Mouse (Mus musculus) Muller cell, postnatal 12 days (primary cell): Measurements from ENCODE around the gene Nol9.
A peak's percentile ranks its signal among the peaks of the same experiment; 100 is the strongest.

Experiments used
- DNase-seq: peaks from one replicate; pipeline ENCODE4 v3.0.0-alpha.2; 2015; ENCODE audit errors: inconsistent ontology term

The Nol9 gene

GRCm38 (mm10) chr4:152038985-152039830 is at the start of gene Nol9:
TSS of gene Nol9 (plus strand) at chr4:152039321.
- DNase-seq = peak; percentile 93

DNA sequence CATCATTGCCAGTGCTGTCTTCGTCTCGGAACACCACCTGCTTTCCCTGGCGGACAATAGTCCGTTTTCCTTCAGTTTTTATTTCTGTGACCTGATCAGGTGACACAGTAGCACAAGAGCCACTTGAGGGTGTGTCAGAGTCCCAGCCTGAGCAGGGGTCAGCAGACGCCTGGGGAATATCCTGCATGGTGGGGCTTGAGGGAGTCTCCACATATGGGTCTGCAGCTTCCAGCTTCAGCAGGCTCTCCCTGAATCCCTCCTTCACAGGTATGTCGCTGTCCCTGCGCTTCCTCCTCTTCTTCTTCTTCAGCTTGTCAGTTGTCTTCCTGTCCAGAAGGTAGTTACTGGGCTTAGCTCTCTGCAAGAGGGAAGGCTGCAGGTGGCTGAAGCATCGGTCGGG is 47.0 kb upstream of the Nol9 start:
- no peak for DNase-seq

GRCm38 (mm10) chr4:151993035-151993434 is 46.1 kb upstream of the Nol9 start:
- no peak for DNase-seq

DNA sequence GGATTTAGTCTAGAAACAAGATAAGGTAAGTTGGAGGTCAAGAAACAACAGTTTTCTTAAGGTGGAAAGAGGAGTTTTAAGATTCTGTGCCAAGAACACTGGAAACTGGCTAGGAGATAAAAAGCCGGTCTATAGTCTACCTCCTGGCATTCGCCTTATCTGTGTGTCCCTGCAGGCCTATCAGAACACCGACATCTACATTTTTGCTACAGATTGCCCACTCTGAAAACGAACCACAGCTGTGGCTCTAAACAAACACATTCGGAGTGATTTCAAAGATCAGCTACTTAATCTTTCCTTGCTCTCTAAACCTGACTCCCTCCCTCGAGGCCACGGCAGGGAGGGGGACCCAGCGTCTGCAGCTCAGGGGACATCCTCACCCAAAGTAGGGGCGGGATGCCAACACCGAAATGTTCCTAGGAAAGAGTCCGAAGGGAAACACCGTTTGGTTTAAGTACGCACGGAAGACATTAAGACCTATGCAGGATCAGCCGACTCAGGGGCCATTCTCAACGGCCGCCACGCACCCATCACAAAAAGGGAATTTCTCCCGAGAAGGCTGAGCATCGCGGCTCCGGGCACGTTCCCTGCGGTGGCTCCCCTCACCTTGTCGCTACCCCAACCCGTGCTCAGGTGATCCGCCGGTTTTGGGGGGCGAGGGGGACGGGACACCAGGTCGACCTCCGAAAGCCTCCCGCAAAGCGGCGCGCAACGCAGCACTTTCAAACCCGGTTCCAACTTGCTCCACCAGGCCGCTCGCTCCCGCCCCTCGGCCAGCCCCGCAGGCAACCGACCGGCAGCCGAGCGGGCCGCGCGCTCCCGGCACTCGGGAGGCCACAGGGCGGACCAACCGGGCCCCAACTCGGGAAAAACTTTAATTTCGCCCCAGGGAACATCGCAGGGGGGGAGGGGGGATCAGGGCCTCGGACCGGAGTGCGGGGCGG is 44.6 kb upstream of the Nol9 start:
- DNase-seq = peak; percentile 52

- DNase-seq = no peak
Measured at GRCm38 (mm10) chr4:151995371-151996172, 43.5 kb upstream of the Nol9 start.

GRCm38 (mm10) chr4:151996173-151996950 is 42.8 kb upstream of the Nol9 start, which contains the start of gene Phf13:
TSS of gene Phf13 (minus strand) at chr4:151996258.
- DNase-seq = peak; percentile 99

DNA sequence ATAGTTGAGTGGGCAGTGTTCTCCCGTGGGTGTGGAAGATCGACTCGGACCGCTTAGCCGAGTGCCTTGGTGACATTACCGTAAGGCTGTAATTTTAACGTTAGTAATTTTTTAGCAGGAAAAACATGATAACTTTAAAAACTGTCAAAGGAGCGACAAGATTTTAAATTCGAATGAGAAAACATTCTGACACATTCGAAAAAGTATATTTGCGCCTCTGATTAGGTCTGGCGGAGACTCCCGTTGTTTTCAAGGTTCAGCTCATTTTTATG is 42.2 kb upstream of the Nol9 start:
- DNase-seq = no peak

GRCm38 (mm10) chr4:151997701-151998100 is 41.4 kb upstream of the Nol9 start:
- no peak for DNase-seq

DNA sequence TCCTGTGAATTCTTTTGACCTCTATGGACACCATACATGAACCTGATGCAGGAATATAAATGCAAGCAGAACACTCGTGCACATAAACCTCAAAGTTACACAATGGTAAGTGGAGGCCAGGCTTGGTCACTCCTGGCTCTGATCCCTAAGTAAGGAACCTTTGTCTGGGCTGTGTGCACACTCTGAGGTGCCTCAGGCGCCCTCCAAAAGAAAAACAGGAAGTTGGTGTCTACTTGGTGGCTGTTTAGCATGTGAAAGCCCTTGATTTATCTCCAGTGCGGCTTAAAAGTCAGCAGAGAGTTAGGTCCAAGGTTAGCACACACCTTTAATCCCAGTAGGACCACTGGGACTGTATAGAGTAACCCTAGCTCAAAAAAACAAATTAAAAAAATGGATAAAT is 39.6 kb upstream of the Nol9 start:
- no peak for DNase-seq

GRCm38 (mm10) chr4:152000906-152001305 is 38.2 kb upstream of the Nol9 start:
- no peak for DNase-seq

GRCm38 (mm10) chr4:152001335-152001734 is 37.8 kb upstream of the Nol9 start:
- DNase-seq = no peak

DNA sequence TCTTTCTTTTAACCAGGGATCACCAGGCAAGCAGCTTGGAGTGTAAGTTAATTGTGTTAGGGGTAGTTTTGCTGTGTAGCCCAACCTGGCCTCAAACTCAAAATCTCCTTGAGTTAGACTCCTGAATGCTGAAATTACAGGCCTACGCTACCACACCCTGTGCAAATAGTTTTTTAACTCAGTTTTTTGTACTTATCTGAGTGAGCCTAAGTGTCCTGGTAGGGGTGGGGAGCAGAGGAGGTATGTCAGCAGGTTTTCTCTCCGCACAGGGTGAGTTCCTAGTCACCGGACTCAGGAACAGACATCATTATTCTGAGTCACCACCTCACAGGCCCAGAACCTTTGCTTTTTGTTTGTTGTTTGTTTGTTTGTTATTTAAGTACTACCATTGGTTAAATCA is 37.1 kb upstream of the Nol9 start:
- DNase-seq = no peak

DNA sequence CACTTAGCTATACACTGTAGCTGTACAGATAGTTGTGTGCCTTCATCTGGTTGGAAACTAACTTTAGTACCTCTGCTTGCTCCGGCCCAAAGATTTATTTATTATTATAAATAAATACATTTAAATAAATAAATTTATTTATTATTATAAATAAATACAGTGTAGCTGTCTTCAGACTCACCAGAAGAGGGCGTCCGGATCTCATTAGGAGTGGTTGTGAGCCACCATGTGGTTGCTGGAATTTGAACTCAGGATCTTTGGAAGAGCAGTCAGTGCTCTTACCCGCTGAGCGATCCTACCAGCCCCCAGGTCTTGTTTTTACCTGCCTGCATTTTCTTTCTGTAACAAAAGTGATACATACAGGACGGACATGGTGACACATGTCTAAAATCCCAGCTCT is 33.0 kb upstream of the Nol9 start:
- DNase-seq = no peak

GRCm38 (mm10) chr4:152006812-152007211 is 32.3 kb upstream of the Nol9 start:
- no peak for DNase-seq

DNA sequence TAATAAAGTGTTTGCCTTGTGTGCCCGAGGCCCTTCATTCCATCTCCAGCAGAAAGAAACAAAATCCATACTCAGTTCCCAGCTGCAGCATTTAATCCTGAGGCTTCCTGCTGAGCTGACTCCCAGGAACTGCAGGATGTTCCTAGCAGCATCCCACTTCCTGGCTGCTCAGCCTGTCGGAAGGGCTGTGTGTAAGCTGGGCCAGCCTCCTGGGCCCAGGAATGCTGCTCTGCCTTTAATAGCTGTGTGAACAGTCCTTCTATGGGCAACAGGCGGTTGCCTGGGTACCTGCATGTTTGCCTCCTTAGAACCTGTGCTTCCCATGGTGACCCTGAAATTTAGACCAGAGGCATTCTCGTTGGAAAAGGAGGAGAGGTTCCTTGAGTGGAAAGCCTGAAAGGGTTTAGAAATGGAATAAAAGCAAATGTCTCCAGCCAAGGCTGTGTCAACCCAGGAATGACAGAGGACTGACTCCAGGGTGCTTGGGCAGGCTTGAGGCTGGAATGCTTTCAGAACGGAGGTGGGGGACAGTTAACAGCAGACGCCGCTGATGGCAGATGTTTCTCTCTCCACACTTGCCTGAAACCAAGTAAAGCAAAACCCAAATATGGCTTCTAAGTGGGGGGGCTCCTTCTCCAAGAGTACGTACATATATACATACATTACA is 31.5 kb upstream of the Nol9 start:
- DNase-seq = peak; percentile 59

GRCm38 (mm10) chr4:152008148-152008500 is 31.0 kb upstream of the Nol9 start:
- DNase-seq = no peak

DNA sequence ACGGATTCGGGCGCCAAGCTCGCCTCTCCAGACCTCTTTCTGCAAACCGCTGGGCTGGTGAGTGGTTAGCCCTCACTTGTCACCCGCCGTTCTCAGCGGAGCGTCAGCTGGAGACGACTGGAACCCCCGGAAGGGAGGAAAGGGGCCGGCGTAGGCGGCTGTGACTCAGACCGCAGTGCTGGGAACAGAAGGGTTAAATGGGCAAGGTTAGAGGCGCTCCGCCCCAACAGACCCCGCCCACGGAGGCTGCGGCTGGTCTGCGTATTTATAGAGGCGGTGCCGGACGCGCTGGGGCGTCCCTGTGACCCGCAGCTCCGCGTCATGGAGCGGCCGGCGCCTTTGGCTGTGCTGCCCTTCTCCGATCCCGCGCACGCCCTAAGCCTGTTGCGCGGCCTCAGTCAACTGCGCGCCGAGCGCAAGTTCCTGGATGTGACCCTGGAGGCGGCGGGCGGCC is 30.5 kb upstream of the Nol9 start, which contains the start of gene Klhl21:
TSS of gene Klhl21 (plus strand) at position 182 of the 454 bp plus-strand sequence.
- DNase-seq = peak; percentile 98

GRCm38 (mm10) chr4:152009076-152010051 is 29.8 kb upstream of the Nol9 start:
- DNase-seq = no peak

- DNase-seq = peak; percentile 86
Measured at GRCm38 (mm10) chr4:152010091-152010706, 28.9 kb upstream of the Nol9 start.
